Mouse (Mus musculus) thymus, postnatal 4 days (tissue): ENCODE results near the gene Tmem62.
"Not testable (repeated sequence)": the region's sequence is repeated elsewhere in the genome, so short reads cannot be mapped to it uniquely, and the experiment has no call there.

Experiments
- DNase-seq: peaks from one replicate; pipeline ENCODE4 v3.0.0; 2021

Tmem62 gene

DNA sequence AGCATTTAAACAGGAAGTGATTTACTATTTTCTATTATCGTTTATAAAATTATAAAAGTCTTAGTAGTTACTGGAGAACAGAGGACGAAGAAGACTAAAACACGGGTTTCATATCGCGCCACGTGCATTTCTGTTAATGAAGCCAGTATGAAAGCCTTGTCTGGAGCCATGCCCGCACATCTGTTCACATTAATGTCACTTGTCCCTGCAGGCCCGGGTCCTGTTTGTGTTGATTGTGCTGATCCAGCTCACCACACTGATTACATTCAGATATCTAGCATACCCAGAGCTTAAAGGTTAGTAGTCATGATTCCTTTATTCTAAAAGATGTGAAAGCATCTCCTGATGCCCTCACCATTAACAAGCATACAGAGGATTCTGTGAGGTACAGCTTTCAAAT is 22.0 kb downstream of the Tmem62 start:
- no peak for DNase-seq

DNA sequence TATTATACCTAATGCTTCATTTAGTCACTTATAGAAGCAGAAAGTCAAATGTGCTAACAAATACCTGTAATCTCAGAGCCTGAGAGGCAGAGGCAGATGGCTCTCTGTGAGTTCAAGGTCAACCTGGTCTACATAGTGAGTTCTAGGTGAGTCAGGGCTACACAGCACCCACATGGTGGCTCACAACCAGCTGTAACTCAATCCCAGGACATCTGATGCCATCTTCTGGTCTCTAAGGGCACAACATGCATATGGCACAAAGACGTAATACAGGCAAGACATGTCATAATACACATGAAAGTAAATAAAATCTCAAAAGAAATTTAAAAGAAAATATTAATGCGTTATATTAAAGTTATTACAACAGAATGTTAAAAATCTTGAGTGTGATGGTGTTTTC is 26.8 kb downstream of the Tmem62 start:
- DNase-seq: no peak

DNA sequence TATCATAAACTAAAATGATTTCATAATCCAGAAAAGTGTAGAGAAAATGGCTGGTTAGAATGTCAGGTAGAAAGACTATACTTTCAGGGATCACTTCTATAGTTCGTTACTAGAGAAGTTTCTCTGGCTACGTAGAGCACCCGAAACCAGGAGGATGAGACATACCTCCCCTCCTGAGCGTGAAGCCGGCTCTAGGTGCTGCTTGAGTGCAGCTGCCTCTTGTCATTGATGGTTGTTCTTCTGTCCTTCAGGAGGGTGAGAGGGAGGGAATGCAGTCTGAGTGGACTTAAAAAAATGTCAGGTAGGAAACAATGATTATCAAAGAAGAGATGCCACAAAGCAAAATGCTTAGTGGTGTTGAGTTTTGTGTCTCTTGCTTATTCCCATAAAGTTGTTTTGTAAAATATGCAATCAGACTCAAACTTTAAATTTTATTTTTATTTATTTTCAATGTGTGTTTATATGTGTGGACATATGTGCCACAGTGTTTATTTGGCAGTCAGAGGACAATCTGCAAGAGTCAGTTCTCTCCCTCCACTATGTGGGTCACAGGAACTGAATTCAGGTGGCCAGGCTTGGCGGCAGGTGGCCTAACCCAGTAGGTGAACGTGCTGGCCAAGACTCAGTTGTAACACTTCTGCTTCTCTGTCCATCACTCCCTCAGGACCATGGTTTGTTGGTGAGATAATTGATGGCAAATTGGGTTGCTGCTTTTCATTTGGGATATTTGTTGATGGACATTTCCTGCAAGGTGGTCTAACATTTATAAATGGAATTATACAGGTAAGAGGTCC is 27.4 kb downstream of the Tmem62 start:
- DNase-seq: no peak

DNA sequence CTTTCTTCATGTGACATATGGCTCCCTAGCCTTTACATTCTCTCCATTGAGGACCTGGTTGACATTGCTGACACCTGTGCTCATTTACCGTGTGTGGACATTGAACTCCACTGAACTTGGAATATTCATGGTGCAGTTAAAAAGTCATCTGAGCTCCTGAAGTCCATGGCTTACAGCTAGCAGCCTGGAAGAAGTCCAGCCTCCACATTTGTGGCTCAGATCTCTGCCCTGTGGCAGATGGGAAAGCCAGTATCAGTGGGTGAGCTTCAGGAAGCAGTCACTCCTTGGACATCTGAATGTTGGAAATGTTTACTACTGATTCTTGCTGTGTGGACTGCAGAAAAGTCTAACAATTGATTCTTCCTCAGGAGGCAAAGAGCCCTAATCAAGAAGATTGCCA is 30.2 kb downstream of the Tmem62 start:
- no peak for DNase-seq

DNA sequence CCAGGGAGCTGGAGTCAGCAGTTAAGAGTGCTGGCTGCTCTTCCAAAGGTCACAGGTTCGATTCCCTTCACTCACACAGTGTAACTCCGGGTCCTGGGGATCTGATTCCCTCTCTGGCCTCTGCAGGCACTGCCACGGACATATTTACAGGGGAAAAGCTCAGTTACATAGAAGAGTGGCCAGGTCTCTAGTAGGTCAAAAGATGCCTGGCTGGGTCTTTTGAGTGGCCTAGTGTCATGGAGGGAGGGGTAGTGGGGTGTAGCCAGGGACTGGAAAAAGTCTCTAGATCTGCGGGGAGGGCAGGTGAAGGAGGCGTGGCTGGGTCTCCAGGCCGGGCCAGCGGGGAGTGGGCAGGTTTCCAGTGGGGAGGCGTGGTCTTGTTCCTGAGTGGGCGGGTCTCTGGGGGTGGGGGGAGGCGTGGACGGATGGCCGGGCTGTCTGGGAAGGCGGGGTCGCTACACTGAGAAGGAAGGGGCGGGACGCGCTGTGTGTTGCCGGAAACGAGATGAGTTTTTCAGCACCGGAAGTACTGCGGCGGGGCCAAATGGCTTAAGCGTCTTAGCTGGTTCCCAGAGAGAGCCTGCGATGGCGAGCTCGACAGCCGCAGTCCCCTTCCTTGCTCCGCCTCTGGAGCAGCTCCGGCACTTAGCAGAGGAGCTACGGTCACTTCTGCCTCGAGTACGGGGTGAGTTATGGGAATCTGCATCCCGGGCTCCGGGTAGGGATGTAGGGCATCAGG is 31.3 kb downstream of the Tmem62 start, which contains the start of gene Ccndbp1:
Ccndbp1 (plus strand) TSS at position 479 of the 739 bp plus-strand sequence.
- peak; percentile 91 for DNase-seq

DNA sequence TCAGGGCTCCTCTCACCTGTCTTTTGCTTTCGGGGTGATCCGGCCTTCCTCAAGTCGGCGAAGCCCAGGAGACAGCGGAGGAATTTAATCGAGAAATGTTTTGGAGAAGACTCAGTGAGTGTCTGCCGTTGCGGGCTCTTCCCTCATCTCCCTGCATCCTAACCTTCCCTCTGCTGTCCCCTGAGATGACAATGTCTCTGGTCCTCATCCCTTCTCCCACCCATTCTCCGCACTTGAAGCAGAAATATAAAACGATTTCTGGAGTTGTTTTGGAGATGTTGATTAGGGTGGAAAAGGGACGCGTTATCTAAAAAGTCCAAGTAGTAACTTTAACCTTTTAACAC is 31.8 kb downstream of the Tmem62 start:
- no peak for DNase-seq

DNA sequence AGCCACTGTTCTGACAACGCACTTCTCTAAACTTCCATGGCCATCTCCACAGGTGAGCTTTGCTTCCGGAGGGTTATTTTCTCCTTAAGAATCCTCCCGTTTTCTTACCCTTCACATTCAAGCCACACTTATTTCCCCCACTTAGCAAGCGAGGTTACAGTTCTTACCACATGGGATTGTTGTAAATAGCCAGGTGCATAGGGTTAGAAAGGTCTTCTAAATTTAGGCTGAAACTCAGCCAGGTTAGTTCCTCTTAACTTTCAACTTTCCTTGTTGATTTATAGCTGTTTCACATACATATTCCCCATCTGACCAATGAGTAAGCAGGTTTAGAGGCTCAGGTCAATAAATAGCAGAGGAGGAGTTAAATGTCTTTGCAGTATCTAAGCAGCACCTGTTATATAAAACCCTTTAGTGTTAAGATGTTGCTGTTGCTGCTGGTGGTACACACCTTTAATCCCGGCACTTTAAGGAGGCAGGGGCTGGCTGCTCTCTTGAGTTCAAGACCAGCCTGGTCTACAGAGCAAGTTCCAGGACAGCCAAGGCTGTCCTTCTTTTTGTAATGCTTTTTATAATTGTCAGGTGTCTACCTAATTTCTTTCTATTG is 32.4 kb downstream of the Tmem62 start:
- DNase-seq: no peak

DNA sequence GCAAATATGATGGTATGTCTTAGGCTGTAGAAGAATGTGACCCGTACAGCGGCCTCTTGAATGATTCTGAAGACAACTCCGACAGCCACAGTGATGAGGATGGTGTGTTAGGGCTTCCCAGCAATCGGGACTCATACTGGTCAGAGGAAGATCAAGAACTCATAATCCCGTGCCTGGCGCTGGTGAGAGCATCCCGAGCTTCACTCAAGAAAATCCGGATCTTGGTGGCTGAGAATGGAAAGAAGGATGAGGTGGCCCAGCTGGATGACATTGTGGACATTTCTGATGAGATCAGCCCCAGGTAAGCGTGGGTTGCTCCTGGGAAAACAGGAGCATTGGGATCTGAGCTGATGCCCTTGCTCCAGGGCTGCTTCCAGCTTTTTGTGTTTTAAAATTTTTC is 35.9 kb downstream of the Tmem62 start:
- no peak for DNase-seq

DNA sequence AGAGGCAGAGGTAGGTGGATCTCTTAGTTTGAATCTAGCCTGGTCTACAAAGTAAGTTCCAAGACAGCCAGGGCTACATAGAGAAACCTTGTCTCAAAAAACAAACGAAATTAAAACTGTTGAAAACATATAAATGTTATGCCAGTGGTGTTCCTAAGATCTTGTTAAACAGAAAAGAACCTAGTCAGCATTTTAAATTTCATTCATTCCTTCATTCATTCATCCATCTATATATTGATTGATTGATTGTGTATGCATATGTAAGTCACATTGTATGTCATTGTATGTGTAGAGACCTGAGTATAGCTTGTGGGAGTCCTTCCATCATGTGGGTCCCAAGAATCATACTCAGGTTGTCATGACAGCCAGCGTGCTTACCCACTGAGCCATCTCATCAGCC is 38.7 kb downstream of the Tmem62 start:
- DNase-seq: no peak

DNA sequence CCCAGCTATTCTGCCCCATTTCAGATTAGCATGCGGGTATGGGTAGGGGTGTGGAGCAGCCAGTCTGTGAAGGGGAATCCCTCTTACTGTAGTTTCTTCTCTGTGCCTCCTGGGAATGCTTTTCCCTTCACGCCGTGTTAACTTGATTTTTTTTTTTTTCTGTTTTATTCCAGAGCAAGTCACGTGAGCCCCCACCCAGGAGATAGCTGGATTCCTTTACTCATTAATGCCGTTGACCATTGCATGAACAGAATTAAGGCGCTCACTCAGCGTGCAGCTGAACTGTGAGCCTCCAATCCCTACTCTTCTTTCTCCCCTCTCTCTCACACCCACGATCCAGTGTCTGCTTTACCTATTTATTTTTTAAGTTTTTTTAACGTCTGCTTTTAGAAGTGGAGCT is 39.4 kb downstream of the Tmem62 start:
- DNase-seq: no peak

DNA sequence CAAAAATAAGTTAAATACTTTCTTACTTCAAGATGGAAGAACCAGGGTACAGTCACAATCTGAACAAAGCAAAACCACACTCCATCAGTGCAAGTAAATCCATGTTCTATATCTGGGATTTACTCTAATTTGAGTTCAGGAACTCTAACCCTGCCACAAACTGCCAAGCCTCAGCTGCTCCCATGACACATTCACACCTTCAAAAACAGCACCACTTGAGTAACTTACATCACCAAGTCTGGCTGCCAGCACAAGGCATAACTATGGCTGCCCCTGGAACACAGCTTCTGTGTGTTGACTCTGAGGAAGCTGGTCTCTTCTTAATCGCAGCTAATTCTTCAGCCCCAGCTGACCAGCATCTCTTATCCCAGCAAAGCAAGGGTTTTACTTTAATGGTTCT is 40.3 kb downstream of the Tmem62 start:
- no peak for DNase-seq

DNA sequence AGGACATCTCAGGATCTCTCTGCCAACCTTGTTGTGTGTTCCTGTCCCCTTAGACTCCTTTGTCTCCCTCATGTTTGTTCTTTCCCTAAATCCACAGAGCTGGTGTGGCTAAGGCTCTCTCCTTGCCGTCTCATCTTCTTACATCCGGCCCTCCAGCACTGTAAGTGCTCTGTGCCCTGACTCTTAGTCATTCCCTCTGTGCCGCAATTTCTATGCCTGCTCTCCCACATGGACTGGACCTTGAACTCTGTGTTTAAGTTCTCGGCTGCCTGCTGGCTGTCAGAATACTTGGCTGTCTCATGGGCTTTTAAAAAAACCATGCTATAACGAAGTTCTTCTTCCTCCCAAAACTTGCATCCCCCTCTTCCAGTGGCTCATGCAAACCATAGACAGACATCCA is 46.1 kb downstream of the Tmem62 start:
- DNase-seq: no peak

DNA sequence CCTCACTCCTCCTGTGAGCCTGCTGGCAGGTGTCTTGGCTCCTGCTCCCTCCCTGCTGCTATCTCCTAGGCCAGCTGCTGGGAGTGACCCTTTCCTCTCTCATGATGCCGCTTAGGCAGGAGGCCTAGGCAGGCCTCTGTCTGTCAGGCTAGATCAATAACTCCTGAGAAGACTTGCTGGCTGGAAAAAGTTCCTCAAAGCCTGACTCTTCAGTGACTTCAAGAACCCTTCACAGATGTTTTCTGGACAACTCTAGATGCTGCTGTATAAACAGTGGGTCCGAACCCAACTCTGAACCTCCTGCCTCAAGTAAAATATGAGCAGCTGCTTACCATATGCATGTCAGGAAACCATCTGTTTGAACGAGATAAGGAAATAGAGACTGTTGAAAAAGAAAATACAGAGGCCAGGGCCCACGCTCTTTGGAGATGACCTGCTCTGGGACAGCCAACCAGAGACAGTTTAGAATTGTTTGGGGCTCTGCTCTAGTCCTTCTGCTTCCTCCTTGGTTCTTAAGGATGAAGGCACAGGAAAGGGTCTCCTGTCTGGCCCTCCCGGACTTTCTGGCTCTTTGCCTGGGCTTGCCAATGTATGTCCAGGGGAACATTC is 60.0 kb downstream of the Tmem62 start, which contains the start of gene Epb42:
Epb42 (minus strand) TSS at position 340 of the 609 bp plus-strand sequence.
- DNase-seq: no peak

DNA sequence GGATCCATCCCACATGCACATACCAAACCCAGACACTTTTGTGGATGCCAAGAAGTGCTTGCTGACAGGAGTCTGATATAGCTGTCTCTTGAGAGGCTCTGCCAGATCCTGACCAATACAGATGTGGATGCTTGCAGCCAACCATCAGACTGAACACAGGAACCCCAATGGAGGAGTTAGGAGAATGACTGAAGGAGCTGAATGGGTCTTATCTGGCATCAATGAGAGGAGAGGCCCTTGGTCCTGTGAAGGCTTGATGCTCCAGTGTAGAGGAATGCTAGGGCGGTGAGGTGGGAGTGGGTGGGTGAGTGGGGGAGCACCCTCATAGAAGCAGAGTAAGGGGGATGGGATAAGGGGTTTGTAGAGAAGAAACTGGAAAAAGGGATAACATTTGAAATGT is 62.0 kb downstream of the Tmem62 start:
- DNase-seq: not testable (repeated sequence)

DNA sequence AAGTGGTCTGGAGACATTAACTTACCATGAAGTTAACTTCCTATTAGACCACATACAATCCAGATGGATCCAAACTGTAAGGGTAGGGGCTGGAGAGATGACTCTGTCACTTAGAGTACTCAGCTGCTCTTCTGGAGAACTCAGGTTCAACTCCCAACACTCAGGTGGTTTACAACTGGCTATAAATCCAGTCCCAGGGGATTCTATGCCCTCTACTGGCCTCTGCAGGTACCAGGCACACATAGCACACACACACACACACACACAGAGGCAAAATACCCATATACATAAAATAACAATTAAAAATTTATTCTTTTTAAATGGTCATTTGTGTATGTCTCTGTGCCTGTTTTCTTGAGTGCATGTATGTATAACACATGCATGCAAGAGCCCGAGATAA is 62.6 kb downstream of the Tmem62 start:
- DNase-seq: no peak

DNA sequence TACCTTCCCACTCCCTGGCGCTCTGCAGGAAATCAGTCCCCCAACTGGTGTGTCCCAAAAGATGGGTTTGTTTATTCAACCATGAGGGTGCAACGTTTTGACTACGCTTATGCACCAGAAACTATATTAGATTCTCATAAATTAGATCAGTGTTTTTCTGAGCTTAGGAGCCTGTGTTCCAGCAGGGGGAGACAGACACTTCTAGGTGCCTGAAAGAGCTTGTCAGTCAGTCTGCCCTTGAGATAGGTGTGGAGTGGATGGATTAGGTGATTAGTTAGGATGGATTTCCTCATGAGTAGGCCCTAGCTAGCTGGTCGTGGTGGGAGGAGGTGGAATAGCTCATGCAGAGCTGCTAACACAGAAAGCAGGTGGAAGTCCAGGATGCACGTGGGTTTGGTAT is 64.3 kb downstream of the Tmem62 start:
- DNase-seq: peak; percentile 59

DNA sequence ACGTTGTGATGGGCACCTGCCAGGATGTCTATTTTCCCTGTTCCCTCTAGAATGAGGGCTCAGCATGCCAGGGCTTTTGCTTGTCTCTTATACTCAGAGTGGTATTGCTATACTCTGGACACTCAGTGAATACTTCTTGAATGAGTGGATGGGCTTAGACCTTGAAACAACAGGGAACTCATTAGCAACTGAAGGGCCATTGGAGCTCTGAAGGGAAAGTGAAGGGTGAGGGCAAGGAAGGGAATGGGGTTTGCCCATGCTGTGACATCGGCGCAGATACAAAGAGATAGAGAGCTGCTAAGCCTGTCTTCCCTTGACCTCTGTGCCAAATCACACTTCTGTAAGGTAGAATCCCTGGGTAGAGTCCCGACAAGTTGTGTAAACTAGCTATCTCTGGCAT is 68.8 kb downstream of the Tmem62 start:
- DNase-seq: no peak

DNA sequence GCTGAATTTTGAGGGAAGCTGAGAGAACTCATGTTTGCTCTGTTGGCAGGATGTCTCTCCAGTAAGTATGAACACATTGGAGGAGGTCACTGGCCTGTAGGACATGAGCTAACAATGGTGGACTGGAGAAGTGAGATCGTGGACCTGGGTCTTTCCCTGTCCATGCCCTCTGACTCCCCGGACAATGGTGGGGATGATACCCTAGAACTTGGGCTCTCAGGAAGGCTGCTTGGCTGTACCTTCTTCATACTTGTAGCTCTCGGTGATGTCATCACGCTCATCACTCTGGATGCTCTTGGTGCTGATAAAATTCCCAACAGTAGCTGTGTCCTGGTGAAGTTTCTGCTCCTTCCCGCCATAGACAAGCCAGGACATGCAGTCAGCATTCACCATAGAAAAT is 75.4 kb downstream of the Tmem62 start:
- DNase-seq: no peak

DNA sequence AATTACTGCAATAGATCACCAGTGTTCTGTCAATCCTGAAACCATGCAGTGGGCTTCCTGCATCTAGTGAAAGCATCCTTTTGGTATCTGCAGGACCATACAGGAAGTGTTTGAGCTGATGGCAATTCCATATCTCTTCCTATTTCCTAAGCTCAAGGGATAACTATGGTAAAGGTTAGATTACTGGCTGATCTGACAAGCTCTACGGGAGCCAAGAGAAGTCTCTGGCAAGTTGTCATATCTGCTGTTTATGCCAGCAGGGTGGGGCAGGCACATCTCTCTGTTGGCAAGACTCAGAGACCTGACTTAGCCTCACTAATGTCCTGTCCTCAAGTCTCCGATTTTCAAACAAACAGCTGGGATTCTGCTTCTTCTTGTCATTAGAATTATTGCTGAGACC is 77.2 kb downstream of the Tmem62 start:
- DNase-seq: no peak

DNA sequence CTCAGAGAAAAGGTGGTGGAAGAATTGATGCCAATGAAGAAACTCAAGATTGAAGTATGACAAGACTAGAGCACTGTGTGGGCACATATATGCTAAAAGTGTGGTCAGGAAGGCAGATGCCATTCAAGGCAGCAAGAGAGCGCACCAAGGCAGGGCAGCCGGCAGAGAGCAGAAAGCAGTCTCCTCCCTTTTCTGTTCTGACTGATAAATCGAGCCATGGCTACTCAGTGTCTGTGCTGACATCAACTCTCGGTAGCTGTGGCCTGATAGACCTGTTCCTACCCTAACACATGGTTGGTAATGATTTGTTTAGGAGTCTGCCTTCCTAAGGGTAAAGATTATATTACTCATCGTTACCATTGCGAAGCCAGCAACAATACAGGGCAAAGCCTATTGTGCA is 79.1 kb downstream of the Tmem62 start:
- DNase-seq: no peak
